Mouse (Mus musculus) E14TG2a.4 (cell line): ENCODE results near the gene Tns2.

Experiments used
- CTCF ChIP-seq: conservative IDR thresholded peaks from 2 replicates; pipeline ENCODE4 v1.5.1; 2014; ENCODE audit warnings: low read length
- NANOG ChIP-seq: IDR thresholded peaks from 2 replicates; pipeline ENCODE4 v1.6.1; 2014; ENCODE audit warnings: borderline replicate concordance, low read length, mixed read lengths
- POU5F1 ChIP-seq: IDR thresholded peaks from 2 replicates; pipeline ENCODE4 v1.6.1; 2014; ENCODE audit warnings: low read length, borderline replicate concordance

DNA sequence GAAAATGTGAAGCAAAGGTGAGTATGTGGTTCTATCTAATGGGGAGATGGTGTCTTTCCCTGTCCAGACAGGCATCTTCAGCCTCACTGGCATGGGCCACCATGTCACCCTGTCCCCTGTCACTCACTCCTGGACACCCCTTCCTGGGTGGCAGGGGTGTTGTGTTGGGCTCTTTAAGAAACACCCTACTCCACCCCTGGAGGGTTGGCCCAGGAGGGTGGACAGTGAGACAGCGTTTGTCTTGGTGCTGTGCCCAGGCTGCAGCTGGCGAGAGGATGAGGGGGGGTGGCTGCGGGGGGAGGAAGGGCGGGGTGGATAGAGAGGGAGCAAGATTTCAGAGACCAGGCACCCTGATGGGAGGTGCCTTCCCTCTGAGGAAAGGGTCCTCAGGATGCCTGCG is 5.1 kb downstream of the Tns2 start:
- TF ChIP-seq CTCF (no peak), NANOG (no peak), POU5F1 (no peak)
